In the genomic region with DNA sequence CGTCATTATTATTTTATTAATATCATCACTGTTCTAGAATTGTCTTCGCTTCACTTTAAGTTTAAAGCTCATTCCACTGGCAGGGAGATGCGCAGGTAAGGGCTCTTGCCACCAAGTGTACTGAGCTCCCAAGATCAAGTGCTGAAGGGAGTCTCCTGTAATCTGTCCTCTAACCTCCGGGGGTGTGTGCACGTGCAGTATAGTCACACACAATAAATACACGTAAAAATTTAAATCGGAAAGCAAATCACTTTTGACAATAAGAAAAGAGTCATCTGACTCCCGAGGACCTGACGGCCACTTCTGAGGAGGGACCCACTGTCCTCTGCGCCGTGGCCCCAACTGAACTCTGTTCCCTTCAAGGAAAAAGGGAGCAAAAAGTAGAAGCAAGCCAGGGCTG, we compare ENCODE assay signal across 9 mouse cellular contexts. TPM values are rescaled to one million over a fixed set of nuclear protein-coding genes. Genes with fewer than 3 reads are reported as not detected.
DNase-seq lines count a peak whose midpoint lies in the region; ATAC-seq and TF ChIP-seq lines count a peak whose summit lies in the region.
"Had no signal": no experiment of that assay in that cellular context is flagged by ENCODE, and none has a peak within 500 bp of the region (broad histone marks: within the 10 kb centered on the region; RNA-seq: fewer than 3 reads in every experiment).

No protein-coding gene starts in this region.

- WGBS in cerebellum, adult 2 months, result 51% methylated on average over 11 of the region's 11 CpGs
- 32% methylated on average over 11 of the region's 11 CpGs for WGBS in liver, embryonic 11.5 days
- WGBS in stomach, postnatal 0 days, result 42% methylated on average over 11 of the region's 11 CpGs

- TF ChIP-seq CTCF in cerebellum, adult 2 months (IDR thresholded peaks at IDR 0.05; ENCODE audit: borderline replicate concordance, insufficient read depth, low read depth, low read length), result no peak
- no peak for TF ChIP-seq CTCF in testis, adult 2 months (IDR thresholded peaks at IDR 0.05; ENCODE audit: control insufficient read depth, insufficient read depth, insufficient replicate concordance, low read depth, low read length)
- TF ChIP-seq CTCF in stomach, postnatal 0 days (IDR thresholded peaks at IDR 0.05; ENCODE audit: low read depth), result no peak

- H3K4me1 ChIP-seq in cerebellum, adult 2 months (ENCODE audit: control insufficient read depth, insufficient read depth, low read length), result no peaks in the 10 kb centered on the region
- H3K4me1 ChIP-seq in testis, adult 2 months (ENCODE audit: control insufficient read depth, insufficient read depth, low read length), result peaks cover 15% of the 10 kb centered on the region
- H3K4me1 ChIP-seq in liver, embryonic 11.5 days (replicated peaks; ENCODE audit: control insufficient read depth, insufficient read depth, low read length), result peaks cover 34% of the 10 kb centered on the region
- 0 out of 2 replicates have a peak, but pooled peaks cover 3% of the 10 kb centered on the region for H3K4me1 ChIP-seq in stomach, postnatal 0 days (replicated peaks; ENCODE audit: control insufficient read depth, insufficient read depth)

- no peak for TF ChIP-seq EP300 in stomach, postnatal 0 days (optimal IDR thresholded peaks at IDR 0.05)

- no peak overlapping the region for H3K27ac ChIP-seq in cerebellum, adult 2 months (ENCODE audit: insufficient read depth, low read length)
- H3K27ac ChIP-seq in testis, adult 2 months (ENCODE audit: control insufficient read depth, insufficient read depth, low read depth, low read length), result peak overlapping the region; percentile 37
- 0 out of 2 replicates have a peak overlapping the region, but pooled peaks have one; percentile 11 for H3K27ac ChIP-seq in liver, embryonic 11.5 days (ENCODE audit: low read depth, low read length)
- no peak overlapping the region for H3K27ac ChIP-seq in stomach, postnatal 0 days (replicated peaks)
- H3K27ac ChIP-seq: macrophage had no signal

- no peak for DNase-seq in cerebellum, adult 2 months
- no peak for DNase-seq in cerebellum, postnatal 14 days
- DNase-seq in testis, postnatal 10 days (ENCODE audit: low spot score), result no peak
- DNase-seq in liver, embryonic 11.5 days (ENCODE audit: low spot score), result no peak
- DNase-seq in stomach, postnatal 0 days (ENCODE audit: low spot score), result no peak
- no peak for DNase-seq in left cerebral cortex, postnatal 10 days (ENCODE audit: extremely low spot score in 1 of 2, low spot score in 2 of 2)
- DNase-seq in kidney, postnatal 10 days, result no peak

- peak overlapping the region; percentile 4 for H3K4me3 ChIP-seq in cerebellum, adult 2 months (replicated peaks; ENCODE audit: insufficient read depth, low read depth, low read length)
- peak overlapping the region; percentile 80 for H3K4me3 ChIP-seq in testis, adult 2 months (ENCODE audit: control insufficient read depth, low read depth, low read length)
- peak overlapping the region; percentile 86 for H3K4me3 ChIP-seq in liver, embryonic 11.5 days (ENCODE audit: low read depth, low read length)
- peak overlapping the region; percentile 66 for H3K4me3 ChIP-seq in stomach, postnatal 0 days (ENCODE audit: low read depth, low read length)

- no peak for TF ChIP-seq POLR2A in cerebellum, adult 2 months (IDR thresholded peaks at IDR 0.05; ENCODE audit: borderline replicate concordance, insufficient read depth, low read length)
- TF ChIP-seq POLR2A in testis, adult 2 months (IDR thresholded peaks at IDR 0.05; ENCODE audit: control insufficient read depth, low read depth, low read length), result no peak

- no peaks in the 10 kb centered on the region for H3K27me3 ChIP-seq in cerebellum, adult 2 months (ENCODE audit: control insufficient read depth, insufficient read depth, low read length)
- H3K27me3 ChIP-seq in testis, adult 2 months (ENCODE audit: control insufficient read depth, insufficient read depth, low read length), result no peaks in the 10 kb centered on the region
- peaks cover 13% of the 10 kb centered on the region for H3K27me3 ChIP-seq in liver, embryonic 11.5 days (replicated peaks; ENCODE audit: control insufficient read depth, insufficient read depth, low read length)
- H3K27me3 ChIP-seq in stomach, postnatal 0 days (ENCODE audit: control insufficient read depth, insufficient read depth, low read length), result no peaks in the 10 kb centered on the region

- peak overlapping the region; percentile 93 for H3K4me2 ChIP-seq in liver, embryonic 11.5 days
- peak overlapping the region; percentile 89 for H3K4me2 ChIP-seq in stomach, postnatal 0 days (replicated peaks; ENCODE audit: low read depth)

- intact Hi-C loops in left cerebral cortex, postnatal 10 days (cut with DNase I), result no loop called here

- H3K9ac ChIP-seq in liver, embryonic 11.5 days (ENCODE audit: low read depth, low read length), result peak overlapping the region; percentile 83; the same call in 1 of the 2 replicates
- H3K9ac ChIP-seq in stomach, postnatal 0 days (ENCODE audit: low read length), result peak overlapping the region; percentile 70; the same call in 1 of the 2 replicates

- H3K9me3 ChIP-seq in liver, embryonic 11.5 days (ENCODE audit: control insufficient read depth, low read length), result no peaks in the 10 kb centered on the region
- H3K9me3 ChIP-seq in stomach, postnatal 0 days (ENCODE audit: control insufficient read depth, low read length), result no peaks in the 10 kb centered on the region

- H3K36me3 ChIP-seq in testis, adult 2 months (ENCODE audit: control insufficient read depth, insufficient read depth, low read length), result no peaks in the 10 kb centered on the region
- no peaks in the 10 kb centered on the region for H3K36me3 ChIP-seq in liver, embryonic 11.5 days (ENCODE audit: control insufficient read depth, insufficient read depth, low read length)
- no peaks in the 10 kb centered on the region for H3K36me3 ChIP-seq in stomach, postnatal 0 days (ENCODE audit: control insufficient read depth, insufficient read depth, low read length)

- ATAC-seq in liver, embryonic 11.5 days (replicated peaks; ENCODE audit: low FRiP score), result no peak
- ATAC-seq in stomach, postnatal 0 days (ENCODE audit: low FRiP score, low TSS enrichment), result no peak

RNA-seq across cellular contexts. Expression of a gene that starts 1.6 kb away (rescaled TPM):
- 3.1 and 3.6 TPM in 2 replicates for polyA plus RNA-seq in cerebellum, adult 2 months (2012; rRNA removed)
- 312 and 332 TPM in 2 replicates for polyA plus RNA-seq in testis, adult 2 months (2012; rRNA removed)
- 9.0 and 9.5 TPM in 2 replicates for polyA plus RNA-seq in liver, embryonic 11.5 days (2014; fragmentation: Nextera tagmentation; extraction: Ambion mirVana)
- polyA plus RNA-seq in stomach, postnatal 0 days (2015; fragmentation: Nextera tagmentation; extraction: Ambion mirVana), result 3.2 and 3.3 TPM in 2 replicates
- total RNA-seq in left cerebral cortex, postnatal 10 days (2021), result 1 to 10 TPM; 1.4 to 2.3 TPM

RNA-seq across cellular contexts. Expression of a gene that starts 45.1 kb away (rescaled TPM):
- polyA plus RNA-seq in cerebellum, adult 2 months (2012; rRNA removed), result 0.03 TPM in 2 replicates
- polyA plus RNA-seq in testis, adult 2 months (2012; rRNA removed), result 166 TPM in 2 replicates
- polyA plus RNA-seq in liver, embryonic 11.5 days (2014; fragmentation: Nextera tagmentation; extraction: Ambion mirVana), result not detected in 2 replicates
- 0.04 TPM in 1 of 2 replicates, not detected in the other for polyA plus RNA-seq in stomach, postnatal 0 days (2015; fragmentation: Nextera tagmentation; extraction: Ambion mirVana)
- total RNA-seq in left cerebral cortex, postnatal 10 days (2021), result not detected
- polyA plus RNA-seq: macrophage had no signal

RNA-seq across cellular contexts. Expression of a gene that starts 46.1 kb away (rescaled TPM):
- 0.03 TPM in 1 of 2 replicates, not detected in the other for polyA plus RNA-seq in cerebellum, adult 2 months (2012; rRNA removed)
- polyA plus RNA-seq in testis, adult 2 months (2012; rRNA removed), result 157 and 164 TPM in 2 replicates
- polyA plus RNA-seq in liver, embryonic 11.5 days (2014; fragmentation: Nextera tagmentation; extraction: Ambion mirVana), result 0.26 TPM in 2 replicates
- polyA plus RNA-seq in stomach, postnatal 0 days (2015; fragmentation: Nextera tagmentation; extraction: Ambion mirVana), result 1.0 and 1.4 TPM in 2 replicates
- under 1 TPM; 0.16 to 0.41 TPM for total RNA-seq in left cerebral cortex, postnatal 10 days (2021)
- polyA plus RNA-seq: macrophage had no signal

RNA-seq across cellular contexts. Expression of a gene that starts 59.1 kb away (rescaled TPM):
- 3.0 and 3.5 TPM in 2 replicates for polyA plus RNA-seq in cerebellum, adult 2 months (2012; rRNA removed)
- polyA plus RNA-seq in testis, adult 2 months (2012; rRNA removed), result 158 and 194 TPM in 2 replicates
- 1.6 and 1.8 TPM in 2 replicates for polyA plus RNA-seq in liver, embryonic 11.5 days (2014; fragmentation: Nextera tagmentation; extraction: Ambion mirVana)
- 0.38 and 0.65 TPM in 2 replicates for polyA plus RNA-seq in stomach, postnatal 0 days (2015; fragmentation: Nextera tagmentation; extraction: Ambion mirVana)
- 1 to 10 TPM in 1 of 2 experiments, under 1 TPM in 1; 0.49 to 1.4 TPM for total RNA-seq in left cerebral cortex, postnatal 10 days (2021)
- polyA plus RNA-seq: macrophage had no signal

Comparison
In these comparisons a context has a peak if more than half of its experiments do, and no peak if none do; other contexts are left out.
1. H3K27ac ChIP-seq: peak in testis, adult 2 months (single experiment) and liver, embryonic 11.5 days (single experiment); none in cerebellum, adult 2 months (single experiment) and stomach, postnatal 0 days (single experiment).
2. H3K4me3 ChIP-seq: peak in every context shown above with its lines; median percentile 86 in liver, embryonic 11.5 days; 80 in testis, adult 2 months; 66 in stomach, postnatal 0 days; 4 in cerebellum, adult 2 months.
3. RNA of a gene that starts 1.6 kb away (polyA plus RNA-seq): 312 to 332 TPM in testis, adult 2 months; 9.0 to 9.5 TPM in liver, embryonic 11.5 days, 3.2 to 3.3 TPM in stomach, postnatal 0 days and 3.1 to 3.6 TPM in cerebellum, adult 2 months; every median in the first group is over 10 times any median in the second.
4. RNA of a gene that starts 45.1 kb away (polyA plus RNA-seq): 166 TPM in testis, adult 2 months; 0.04 TPM in stomach, postnatal 0 days, 0.03 TPM in cerebellum, adult 2 months and not detected in liver, embryonic 11.5 days; every median in the first group is over 100 times any median in the second.
5. RNA of a gene that starts 46.1 kb away (polyA plus RNA-seq): 157 to 164 TPM in testis, adult 2 months; 1.0 to 1.4 TPM in stomach, postnatal 0 days, 0.26 TPM in liver, embryonic 11.5 days and 0.03 TPM in cerebellum, adult 2 months; every median in the first group is over 10 times any median in the second.